Mouse (Mus musculus) adrenal gland, adult (tissue): Measurements from ENCODE around the gene Cox19.
A peak's percentile ranks its signal among the peaks of the same experiment; 100 is the strongest.
"Not testable (repeated sequence)": the region's sequence is repeated elsewhere in the genome, so short reads cannot be mapped to it uniquely, and the experiment has no call there.

Source experiments
- DNase-seq, 2 experiments: peaks; one replicate each; pipeline ENCODE4 v3.0.0; 2022 to 2023; ENCODE audit warnings: low spot score in 1 of 2; ENCODE audit not compliant: inconsistent age in 2 of 2

Gene Cox19

DNA sequence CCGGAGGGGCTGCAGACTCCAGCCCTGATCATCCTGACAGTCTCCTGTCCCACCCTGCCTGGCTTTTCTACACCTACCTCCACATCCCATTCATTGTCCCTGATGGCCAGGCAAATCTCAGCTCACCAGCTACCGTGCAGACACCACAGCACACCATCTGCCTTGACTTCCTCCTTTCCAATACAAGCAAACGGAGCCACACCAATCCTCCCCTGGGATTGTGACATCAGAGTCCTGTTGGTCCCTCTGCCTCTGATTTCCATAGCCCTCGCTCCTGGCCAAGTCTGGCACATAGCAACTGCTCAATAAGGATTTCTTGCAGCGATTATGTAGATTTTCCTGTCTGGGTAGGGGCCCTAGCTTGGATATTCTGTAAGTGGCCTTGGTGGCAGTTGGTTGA is at the start of gene Cox19:
Cox19 (minus strand) TSS at position 285 of the 400 bp plus-strand sequence.
- no peak for DNase-seq

DNA sequence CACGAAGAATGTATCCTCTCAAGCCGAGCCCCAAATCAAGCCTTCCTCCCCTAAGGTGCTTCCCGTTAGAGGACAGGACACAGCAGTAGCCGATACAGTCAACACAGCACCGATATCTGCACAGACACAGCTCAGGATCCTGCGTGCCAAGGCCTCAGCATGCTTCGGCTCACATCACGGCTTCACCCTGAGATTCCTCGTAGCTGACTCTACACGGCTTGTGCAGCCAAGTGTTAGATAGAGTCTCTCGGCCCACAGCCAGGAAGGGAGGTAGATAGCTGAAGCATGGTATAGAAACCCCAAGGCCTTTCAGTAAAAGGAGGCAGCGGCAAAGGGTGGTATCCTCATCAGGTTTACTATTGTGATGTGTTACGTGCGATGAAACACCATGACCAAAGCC is 48.8 kb upstream of the Cox19 start:
- peak in 1 of 2 experiments; percentile 33 for DNase-seq

DNA sequence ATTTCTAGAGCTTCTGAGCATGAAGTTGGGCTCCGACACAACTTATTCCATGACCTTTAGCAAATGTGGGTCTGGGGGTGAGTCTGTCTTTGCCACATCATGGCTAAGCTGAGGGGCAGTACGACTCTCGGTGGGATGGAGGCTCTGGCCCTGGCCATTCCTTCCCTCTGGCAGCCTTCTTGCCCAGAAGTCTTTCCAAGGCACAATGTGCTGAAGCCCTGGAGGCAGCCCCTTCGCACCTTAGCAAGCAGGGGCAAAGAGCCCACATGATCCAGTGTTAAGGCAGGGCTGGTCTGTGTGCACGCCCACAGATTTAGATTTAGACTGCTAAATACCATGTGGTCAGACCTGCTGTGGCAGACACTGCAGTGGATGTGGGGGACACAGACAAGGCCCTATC is 47.6 kb upstream of the Cox19 start:
- DNase-seq = no peak

DNA sequence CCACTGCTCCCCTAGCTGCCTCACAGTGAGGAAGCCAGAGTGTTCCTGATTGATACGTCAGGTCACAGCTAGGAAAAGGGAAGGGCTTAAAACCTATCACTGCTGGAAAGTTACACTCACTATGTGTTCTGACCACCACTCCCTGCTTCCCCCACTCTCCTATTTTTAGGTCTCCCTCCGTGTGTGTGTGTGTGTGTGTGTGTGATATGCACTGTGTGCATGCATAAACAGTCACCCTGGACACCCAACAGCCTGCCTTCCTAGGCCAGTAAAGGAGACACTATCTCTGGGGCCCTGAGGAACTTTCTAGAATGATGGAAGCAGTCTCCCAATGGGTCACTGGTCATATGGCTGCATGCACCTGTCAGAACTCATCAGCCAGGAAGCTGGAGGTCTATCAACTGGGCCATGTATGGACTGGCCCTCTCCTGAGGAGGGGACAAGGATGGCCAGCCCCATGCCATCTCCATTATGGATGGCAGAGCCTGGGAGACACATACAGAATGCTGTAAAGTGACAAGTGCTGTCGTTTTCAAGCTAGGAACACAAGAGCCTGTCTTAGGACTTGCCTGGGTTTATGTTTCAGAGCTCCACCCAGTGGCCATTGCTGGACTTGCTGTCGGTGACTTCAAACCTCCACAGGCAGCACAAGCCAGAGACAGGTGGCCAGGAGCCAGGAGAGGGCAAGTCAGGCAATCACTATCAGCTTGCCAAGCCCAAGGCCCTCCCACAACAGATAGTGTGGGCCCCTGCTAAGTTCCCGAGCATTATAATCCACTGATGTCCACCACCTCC is 46.9 kb upstream of the Cox19 start:
- DNase-seq = peak; percentile 91 to 97

DNA sequence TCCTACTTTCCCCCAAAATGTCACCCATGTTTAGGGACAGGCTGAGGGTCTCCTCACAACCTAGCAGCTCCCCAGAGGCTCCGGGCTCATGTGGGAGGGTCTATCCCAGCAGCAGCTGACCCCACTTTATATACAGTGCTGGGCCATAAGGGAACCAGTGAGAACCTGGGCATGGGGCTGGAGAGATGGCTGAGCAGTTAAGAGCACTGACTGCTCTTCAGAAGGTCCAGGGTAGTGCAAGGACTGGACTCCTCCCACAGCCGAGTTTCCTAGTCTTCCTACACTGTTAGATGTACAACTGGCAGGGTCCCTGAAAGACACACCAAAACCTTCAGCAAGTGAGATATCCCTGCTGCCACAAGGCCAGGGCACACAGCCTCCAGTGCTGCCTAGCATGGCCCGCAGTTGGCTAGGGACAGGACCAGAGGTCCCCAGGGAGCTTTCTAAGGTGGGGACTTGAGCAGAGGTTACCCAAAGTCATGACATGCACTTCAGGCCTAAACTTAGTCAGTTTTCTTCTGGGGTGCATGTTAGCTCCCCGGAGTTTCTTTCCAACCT is 46.2 kb upstream of the Cox19 start:
- peak in 1 of 2 experiments; percentile 33 for DNase-seq

DNA sequence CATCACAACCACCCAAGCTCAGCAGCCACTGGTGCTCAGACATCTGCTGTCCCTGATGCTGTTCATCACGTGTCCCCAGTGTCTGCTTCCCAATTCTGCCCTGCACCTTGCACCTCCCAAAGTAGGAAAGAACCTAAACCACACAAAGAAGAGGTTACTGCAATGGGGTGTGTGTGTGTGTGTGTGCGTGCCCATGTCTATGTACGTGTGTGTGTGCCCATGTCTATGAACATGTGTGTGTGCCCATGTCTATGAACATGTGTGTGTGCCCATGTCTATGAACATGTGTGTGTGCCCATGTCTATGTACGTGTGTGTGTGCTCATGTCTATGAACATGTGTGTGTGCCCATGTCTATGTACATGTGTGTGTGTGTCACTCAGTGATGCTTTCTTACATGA is 44.3 kb upstream of the Cox19 start:
- no peak for DNase-seq

DNA sequence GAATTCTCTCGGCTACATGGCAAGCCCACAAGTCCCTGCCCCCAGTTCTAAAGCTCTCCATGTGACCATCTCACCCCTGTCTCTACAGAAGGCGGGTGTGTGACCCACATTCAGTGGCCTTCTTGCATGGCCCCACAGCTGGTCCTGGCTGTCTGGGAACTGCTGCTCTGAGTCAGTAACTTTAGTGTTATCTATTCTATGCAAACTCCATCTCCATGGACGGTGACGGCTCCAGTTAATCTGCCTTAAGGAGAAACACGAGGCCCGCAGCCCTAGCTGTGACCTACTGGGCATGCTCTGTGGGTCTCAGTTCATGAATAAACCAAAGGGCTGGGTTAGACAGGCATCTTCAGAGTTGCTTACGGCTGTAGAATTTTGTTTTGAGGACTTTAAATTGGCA is 43.2 kb upstream of the Cox19 start:
- no peak for DNase-seq

DNA sequence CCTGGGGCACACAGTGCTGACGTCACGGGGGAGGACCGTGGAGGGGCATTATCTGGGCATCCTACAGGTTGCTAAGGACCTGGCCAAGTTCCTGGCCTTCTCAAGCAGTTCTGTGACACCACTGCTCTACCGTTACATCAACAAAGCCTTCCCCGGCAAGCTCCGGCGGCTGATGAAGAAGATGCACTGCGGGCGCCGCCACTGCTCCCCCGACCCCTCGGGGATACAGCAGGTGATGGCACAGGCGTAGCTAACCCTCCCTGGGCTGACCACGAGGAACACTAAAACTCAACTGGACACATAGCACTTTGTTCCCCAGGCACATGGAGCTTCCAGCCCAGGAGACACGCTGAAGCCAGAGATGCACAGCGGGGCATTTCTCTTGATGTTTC is 42.0 kb upstream of the Cox19 start:
- DNase-seq = no peak

DNA sequence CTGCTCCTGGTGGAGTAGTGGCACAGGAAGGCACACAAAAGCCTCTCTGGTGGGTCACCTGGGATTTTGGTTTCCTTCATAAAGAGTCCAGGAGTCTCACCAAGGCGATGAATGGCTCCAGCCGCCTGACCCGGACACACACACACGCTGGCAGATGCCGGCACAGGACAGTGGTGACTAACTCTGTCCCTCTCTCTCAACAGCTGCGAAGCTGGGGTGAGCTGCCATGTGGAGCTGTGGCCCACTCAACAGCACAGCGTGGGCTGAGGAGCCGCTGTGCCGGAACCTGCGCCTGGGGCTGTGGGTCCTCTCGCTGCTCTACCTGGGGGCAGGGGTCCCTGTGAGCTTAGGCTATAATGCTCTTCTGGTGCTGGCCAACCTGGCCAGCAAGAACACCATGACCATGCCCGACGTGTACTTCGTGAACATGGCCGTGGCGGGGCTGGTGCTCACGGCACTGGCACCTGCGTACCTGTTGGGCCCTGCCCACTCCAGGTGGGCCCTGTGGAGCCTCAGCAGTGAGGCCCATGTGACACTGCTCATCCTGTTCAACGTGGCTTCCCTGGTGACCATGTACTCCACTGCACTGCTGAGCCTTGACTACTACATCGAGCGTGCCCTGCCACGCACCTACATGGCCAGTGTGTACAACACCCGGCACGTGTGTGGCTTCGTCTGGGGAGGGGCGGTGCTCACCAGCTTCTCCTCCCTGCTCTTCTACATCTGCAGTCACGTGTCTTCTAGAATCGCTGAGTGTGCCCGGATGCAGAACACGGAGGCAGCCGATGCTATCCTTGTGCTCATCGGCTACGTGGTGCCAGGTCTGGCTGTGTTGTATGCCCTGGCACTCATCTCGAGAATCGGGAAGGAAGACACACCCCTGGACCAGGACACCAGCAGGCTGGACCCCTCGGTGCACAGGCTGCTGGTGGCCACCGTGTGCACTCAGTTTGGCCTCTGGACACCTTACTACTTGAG is 41.3 kb upstream of the Cox19 start:
- DNase-seq = no peak

DNA sequence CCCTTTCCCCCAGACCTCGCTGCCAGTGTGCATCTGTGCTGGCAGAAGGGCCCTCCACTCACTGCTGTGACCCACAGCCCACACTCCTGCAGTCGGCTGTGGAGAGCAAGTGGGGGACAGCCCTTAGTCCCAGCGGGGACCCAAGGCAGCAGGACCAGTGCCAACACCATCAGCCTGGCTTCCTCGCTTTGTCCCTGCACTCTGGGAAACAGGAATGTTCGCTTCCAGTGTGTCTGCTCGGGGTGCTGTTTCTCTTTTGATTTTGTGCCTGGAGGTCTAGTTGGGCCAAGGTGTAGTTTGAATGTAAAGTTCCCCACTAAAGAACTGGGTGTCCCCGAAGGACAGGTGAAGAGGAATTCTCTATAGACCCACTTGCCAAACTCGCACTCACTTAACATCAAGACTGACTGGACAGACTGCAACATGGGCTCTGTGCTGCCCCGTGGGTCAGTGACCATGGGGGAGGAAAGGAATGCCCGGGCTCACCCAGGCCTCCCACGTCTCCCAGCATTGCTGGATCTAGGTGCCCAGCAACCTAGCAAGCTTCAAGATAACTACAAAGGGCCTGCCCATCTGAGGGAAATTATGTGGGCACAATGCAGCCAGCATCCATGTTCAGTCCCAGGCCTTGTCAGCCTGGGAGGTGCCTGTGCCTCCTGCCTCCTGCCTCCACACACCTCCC is 40.2 kb upstream of the Cox19 start:
- DNase-seq = no peak

DNA sequence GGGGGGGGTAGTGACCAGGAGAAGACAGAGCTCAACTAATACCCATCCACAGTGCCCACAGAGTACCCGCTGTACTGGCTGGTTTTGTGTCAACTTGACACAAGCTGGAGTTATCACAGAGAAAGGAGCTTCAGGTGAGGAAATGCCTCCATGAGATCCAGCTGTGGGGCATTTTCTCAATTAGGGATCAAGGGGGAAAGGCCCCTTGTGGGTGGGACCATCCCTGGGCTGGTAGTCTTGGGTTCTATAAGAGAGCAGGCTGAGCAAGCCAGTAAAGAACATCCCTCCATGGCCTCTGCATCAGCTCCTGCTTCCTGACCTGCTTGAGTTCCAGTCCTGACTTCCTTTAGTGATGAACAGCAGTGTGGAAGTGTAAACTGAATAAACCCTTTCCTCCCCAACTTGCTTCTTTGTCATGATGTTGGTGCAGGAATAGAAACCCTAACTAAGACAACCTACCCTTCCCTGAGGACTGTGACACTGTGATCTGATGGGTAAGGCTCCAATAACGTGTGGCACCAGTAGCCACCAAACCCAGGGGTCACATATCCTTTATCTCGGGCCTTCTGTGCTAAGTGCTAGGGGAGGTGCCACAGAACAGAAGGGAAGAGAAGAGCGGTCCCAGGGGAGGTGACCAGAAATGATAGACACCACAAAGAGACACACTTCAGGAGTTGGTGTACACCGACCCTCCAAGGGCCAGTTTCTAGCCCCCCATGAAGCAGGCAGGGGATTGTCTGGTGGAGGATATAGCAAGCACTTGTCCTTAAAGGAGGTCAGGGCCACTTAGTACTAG is 39.3 kb upstream of the Cox19 start:
- DNase-seq = not testable (repeated sequence)

DNA sequence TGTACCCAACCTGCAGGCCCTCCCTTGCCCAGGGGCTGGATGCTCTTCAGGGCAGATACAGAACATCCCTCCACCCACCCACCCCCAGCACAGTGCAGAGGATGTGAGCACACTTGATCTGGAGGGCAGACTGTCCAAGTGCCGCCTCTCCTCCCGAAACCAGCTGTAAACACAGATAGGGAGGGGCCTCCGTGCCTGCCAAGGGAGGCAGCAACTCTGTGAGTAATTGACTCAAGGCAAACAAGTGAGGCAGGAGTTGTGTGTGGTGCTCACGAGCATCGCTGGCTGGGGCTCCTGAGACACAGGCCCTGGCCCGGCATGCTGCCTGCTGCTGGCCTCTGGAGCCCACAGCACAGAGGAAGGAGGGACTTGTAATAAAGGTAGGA is 38.5 kb upstream of the Cox19 start:
- peak; percentile 65 to 84 for DNase-seq

DNA sequence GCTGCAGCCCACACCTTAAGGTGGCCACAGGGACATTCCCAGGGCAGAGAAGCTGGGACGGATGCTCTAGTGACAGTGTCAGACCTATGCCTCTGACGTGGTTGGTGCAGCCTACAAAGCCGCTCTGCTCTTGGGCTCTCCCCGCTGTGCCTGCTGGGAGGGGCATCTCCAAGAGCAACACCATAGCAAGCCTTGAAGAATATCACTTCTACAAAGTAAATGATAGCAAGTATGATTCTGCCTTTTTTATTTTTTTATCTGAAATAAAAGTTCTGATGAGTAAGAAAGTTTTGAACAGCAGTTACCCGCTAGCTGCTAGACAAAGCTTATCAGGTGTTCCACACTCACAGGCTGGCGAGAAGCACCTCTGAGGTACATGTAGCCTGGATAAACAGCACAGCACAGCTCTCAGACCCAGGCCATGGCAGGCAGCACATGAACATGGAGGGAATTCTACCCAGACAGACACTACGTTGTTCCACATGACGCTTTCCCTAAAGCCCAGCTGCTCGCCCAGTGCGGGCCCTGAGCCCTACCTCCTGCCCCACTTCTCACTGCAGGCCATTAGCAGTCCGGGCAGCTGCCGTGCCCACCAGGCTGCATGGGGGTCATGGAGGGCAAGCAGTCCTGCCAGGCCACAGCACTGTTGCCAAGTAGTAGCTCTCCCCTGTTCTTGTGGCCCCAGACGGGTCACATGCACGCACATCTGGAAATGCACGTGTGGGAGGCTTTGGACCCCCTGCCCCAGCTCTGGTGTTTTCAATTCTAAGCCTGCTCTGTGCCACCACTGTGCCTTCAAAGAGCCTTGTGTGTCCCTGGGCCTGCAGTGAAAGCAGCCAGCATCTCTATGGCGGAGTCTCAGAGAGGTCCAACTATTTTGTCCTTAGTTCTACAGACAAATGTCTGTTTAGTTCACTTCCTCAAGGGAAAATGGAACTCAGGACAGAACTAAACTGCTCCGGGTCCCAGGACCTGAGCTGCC is 37.8 kb upstream of the Cox19 start:
- DNase-seq = peak in 1 of 2 experiments; percentile 56

DNA sequence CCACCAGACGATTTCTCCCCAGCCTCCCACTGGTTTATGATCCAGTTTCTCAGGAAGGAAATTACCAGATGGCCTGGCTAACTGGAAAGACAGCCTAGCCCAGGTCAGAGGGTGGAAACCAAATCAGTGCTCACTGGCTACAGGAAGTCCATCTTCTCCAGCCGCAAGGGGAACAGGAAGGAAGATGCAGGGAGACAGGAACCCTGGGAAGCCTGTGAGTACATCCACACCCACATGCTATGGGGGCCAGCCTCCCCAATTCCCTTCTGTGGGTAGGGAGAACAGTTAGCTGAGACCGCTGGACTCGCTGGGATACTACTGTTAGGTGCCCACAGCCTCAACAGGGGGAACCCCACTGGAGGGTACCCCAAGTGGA is 37.0 kb upstream of the Cox19 start:
- DNase-seq = peak in 1 of 2 experiments; percentile 69

DNA sequence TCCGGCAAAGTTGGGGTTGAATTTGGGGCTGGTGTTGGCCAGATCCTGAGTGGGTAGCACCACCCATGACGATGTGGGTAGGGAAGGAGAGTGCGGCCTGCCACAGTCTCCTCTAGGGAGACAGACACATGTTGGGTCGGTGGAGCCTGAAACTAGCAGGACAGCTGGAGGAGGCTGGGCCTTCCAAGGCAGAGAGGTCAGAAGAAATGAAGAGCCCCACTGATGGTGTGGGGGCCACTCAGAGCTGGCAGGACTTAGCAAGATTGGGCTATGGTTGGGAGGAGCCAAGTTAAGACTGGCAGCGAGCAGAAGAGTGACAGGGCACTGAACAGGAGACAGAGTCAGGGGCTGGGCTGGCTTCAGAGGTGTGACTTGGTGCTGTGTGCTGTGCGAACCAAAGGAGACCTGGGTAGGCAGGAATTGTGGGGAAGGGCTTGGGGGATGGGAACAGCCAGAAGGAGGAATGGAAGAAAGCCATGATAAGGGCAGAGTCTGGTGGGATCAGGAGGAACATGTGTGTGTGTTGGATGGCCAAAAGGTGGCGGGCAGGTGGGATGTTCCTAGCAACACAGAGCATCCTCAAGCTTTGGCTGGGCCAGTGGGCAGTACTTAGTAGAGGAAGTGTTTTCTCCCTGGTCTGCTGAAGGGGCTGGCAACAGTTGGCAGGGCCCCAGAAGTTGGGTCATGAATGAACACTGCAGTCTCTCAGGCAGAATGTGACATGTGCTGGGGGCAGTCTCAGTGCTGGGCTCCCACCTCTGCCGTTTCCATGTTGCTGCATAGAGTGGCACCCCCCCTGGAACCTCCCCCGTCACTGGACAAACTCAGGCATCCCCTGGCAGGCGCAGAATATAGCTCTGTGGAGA is 36.3 kb upstream of the Cox19 start:
- peak in 1 of 2 experiments; percentile 52 for DNase-seq

DNA sequence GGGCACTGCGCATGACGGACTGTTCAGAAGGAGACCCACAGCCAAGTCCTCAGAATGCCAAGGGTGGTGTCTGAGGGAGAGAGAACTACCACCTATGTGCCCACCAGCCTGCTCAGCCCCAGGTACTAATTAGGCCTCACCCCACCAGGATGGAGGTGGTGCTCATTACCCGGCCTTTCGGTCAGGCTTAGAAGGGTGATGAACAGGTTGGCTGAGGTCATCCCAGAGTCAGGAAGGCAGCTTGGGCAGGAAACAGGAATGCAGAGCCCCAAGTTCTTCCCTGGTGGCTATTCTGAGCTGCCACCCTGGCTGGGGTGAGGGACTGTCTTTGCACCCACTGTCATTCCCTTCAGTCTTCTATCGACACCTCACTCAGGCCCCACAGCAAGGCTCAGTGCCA is 34.8 kb upstream of the Cox19 start:
- no peak for DNase-seq

DNA sequence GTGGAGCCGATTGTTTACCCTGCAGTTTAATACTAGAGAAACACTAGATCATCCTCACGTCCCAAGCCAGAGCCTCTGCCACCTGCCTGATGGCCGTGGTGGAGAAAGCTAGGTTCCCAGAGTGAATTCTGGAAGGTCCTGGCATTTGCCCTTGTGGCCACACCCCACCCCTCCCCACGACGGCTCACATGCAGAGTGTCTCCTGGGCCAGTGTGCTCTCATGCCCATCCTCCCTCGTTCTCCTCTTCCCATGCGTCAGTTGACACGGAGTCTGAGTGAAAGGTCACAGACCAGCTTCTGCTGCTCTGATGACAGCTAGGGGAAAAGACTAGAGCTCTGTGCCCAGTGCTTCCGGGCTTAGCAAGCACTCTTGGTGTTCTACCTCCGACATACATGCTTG is 33.3 kb upstream of the Cox19 start:
- DNase-seq = peak; percentile 75 to 84

DNA sequence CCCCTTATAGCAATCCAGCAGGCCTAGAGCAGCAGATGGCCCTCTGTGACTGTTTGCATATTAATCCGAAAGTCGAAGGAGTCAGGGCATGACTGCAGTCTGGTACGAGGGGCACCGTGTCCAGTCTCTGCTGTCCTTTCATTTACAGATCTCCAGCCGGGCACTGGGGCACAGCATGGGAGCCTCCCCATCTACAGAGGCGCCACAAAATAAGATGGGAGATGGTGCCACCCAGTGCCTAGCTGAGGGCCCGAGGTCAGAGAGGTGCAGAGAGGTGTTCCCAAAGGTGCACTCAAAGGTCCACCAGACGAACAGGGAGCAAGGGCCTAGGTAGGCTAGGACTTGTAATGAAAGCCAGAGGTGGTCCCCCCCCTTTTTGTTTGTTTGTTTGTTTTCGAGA is 32.0 kb upstream of the Cox19 start:
- DNase-seq = no peak
